Mouse (Mus musculus) left cerebral cortex, adult 18-20 months (tissue): ENCODE data around the gene Gabrg3. TPM values are rescaled to one million over a fixed set of nuclear protein-coding genes. Genes with fewer than 3 reads are reported as not detected.

Experiments
- DNase-seq, 2 experiments: peaks; one replicate each; pipeline ENCODE4 v3.0.0; 2021 to 2022; ENCODE audit warnings: low spot score in 2 of 2, mixed read lengths in 1 of 2
- total RNA-seq, 2 experiments: library from RNA; stranded (reverse); gene quantifications; 2 replicates each; pipeline ENCODE4 v1.2.3; 2021

The Gabrg3 gene
- total RNA-seq, 2 experiments from 2014 or later, result 16.0 to 17.4 TPM

GRCm38 (mm10) chr7:57071435-57072160, 315.4 kb downstream of the Gabrg3 start:
- no peak for DNase-seq

- DNase-seq, result no peak
Observed at GRCm38 (mm10) chr7:57065398-57065797, 321.6 kb downstream of the Gabrg3 start.

- no peak for DNase-seq
Observed at GRCm38 (mm10) chr7:57050906-57051635, 335.9 kb downstream of the Gabrg3 start.

- no peak for DNase-seq
Observed at GRCm38 (mm10) chr7:57037861-57038421, 349.0 kb downstream of the Gabrg3 start.

GRCm38 (mm10) chr7:57000585-57001261, 386.3 kb downstream of the Gabrg3 start:
- DNase-seq, result no peak

GRCm38 (mm10) chr7:56997713-56998624, 389.0 kb downstream of the Gabrg3 start:
- no peak for DNase-seq

GRCm38 (mm10) chr7:56946398-56946797, 440.6 kb downstream of the Gabrg3 start:
- no peak for DNase-seq

- peak in 1 of 2 experiments; percentile 9 for DNase-seq
Observed at GRCm38 (mm10) chr7:56941606-56942005, 445.4 kb downstream of the Gabrg3 start.

GRCm38 (mm10) chr7:56938020-56938419, 449.0 kb downstream of the Gabrg3 start:
- no peak for DNase-seq

GRCm38 (mm10) chr7:56919499-56919898, 467.5 kb downstream of the Gabrg3 start:
- DNase-seq, result no peak

GRCm38 (mm10) chr7:56914862-56915261, 472.1 kb downstream of the Gabrg3 start:
- no peak for DNase-seq

- no peak for DNase-seq
Observed at GRCm38 (mm10) chr7:56899762-56900161, 487.2 kb downstream of the Gabrg3 start.

- no peak for DNase-seq
Observed at GRCm38 (mm10) chr7:56867314-56868075, 519.5 kb downstream of the Gabrg3 start.

- DNase-seq, result peak in 1 of 2 experiments; percentile 11
Observed at GRCm38 (mm10) chr7:56843565-56843964, 543.4 kb downstream of the Gabrg3 start.

- no peak for DNase-seq
Observed at GRCm38 (mm10) chr7:56825446-56825845, 561.5 kb downstream of the Gabrg3 start.

GRCm38 (mm10) chr7:56801841-56802240, 585.1 kb downstream of the Gabrg3 start:
- DNase-seq, result peak in 1 of 2 experiments; percentile 7

GRCm38 (mm10) chr7:56779122-56779521, 607.9 kb downstream of the Gabrg3 start:
- DNase-seq, result no peak

GRCm38 (mm10) chr7:56768216-56768615, 618.8 kb downstream of the Gabrg3 start:
- no peak for DNase-seq

- no peak for DNase-seq
Observed at GRCm38 (mm10) chr7:56767796-56768195, 619.2 kb downstream of the Gabrg3 start.
